Mouse (Mus musculus): ENCODE measurements at regions not wholly inside any gene's neighbourhood (a gene's known extent, or its start where the extent isn't known, plus 50 kb on each side); places are given as distances from the start of the nearest gene placed in this dataset.
A peak's percentile ranks its signal among the peaks of the same experiment; 100 is the strongest.

- no peak for DNase-seq (ENCODE audit: low spot score)
Observed at GRCm38 (mm10) chr17:54214804-54215203, 84.0 kb downstream of the Slc5a7 start.

GRCm38 (mm10) chr17:54201710-54202109 is 97.1 kb downstream of the Slc5a7 start:
- no peak for DNase-seq (ENCODE audit: low spot score)

GRCm38 (mm10) chr17:54192231-54192573 is 106.6 kb downstream of the Slc5a7 start:
- DNase-seq (ENCODE audit: low spot score) = no peak

- DNase-seq (ENCODE audit: low spot score) = no peak
Observed at GRCm38 (mm10) chr17:54191526-54192230, 107.2 kb downstream of the Slc5a7 start.

GRCm38 (mm10) chr17:54188997-54189553 is 109.8 kb downstream of the Slc5a7 start:
- DNase-seq (ENCODE audit: low spot score) = no peak

- DNase-seq (ENCODE audit: low spot score) = no peak
Observed at GRCm38 (mm10) chr17:54182073-54182472, 116.8 kb downstream of the Slc5a7 start.

- DNase-seq (ENCODE audit: low spot score) = no peak
Observed at GRCm38 (mm10) chr17:54180563-54180962, 118.3 kb downstream of the Slc5a7 start.

- DNase-seq (ENCODE audit: low spot score) = no peak
Observed at GRCm38 (mm10) chr17:54170762-54171161, 128.1 kb downstream of the Slc5a7 start.

GRCm38 (mm10) chr17:54168039-54168438 is 130.8 kb downstream of the Slc5a7 start:
- DNase-seq (ENCODE audit: low spot score) = peak; percentile 20

- DNase-seq (ENCODE audit: low spot score) = no peak
Observed at GRCm38 (mm10) chr17:54162383-54162782, 136.5 kb downstream of the Slc5a7 start.

GRCm38 (mm10) chr17:54158753-54159152 is 140.1 kb downstream of the Slc5a7 start:
- no peak for DNase-seq (ENCODE audit: low spot score)

GRCm38 (mm10) chr17:54158330-54158729 is 140.5 kb downstream of the Slc5a7 start:
- no peak for DNase-seq (ENCODE audit: low spot score)

GRCm38 (mm10) chr17:54155801-54156200 is 143.0 kb downstream of the Slc5a7 start:
- DNase-seq (ENCODE audit: low spot score) = no peak

GRCm38 (mm10) chr17:54154536-54154935 is 144.3 kb downstream of the Slc5a7 start:
- no peak for DNase-seq (ENCODE audit: low spot score)
